Mouse (Mus musculus): ENCODE data around the gene Zbtb21. TPM values are rescaled to one million over a fixed set of nuclear protein-coding genes. Genes with fewer than 3 reads are reported as not detected.

The Zbtb21 gene
- polyA plus RNA-seq, 1 experiment from 2014 or later = 3.5 TPM

GRCm38 (mm10) chr16:97912873-97913272, 49.5 kb downstream of the Zbtb21 start:
- no peak overlapping the region for H3K9ac ChIP-seq (ENCODE audit: low read depth, low read length)
- ATAC-seq (ENCODE audit: low read depth) = no peak
- H3K27me3 ChIP-seq (ENCODE audit: control insufficient read depth, insufficient read depth, low read depth, low read length) = no peaks in the 10 kb centered on the region
- no peak overlapping the region for H3K4me3 ChIP-seq (ENCODE audit: low read depth, low read length)
- H3K36me3 ChIP-seq (ENCODE audit: control insufficient read depth, insufficient read depth) = no peaks in the 10 kb centered on the region
- no peak overlapping the region for H3K27ac ChIP-seq (ENCODE audit: low read length)
- H3K4me2 ChIP-seq (ENCODE audit: low read depth, low read length) = no peak overlapping the region
- H3K4me1 ChIP-seq (ENCODE audit: control insufficient read depth, low read depth, low read length) = peaks cover 3% of the 10 kb centered on the region
- H3K9me3 ChIP-seq (replicated peaks; ENCODE audit: control insufficient read depth, low read length) = no peaks in the 10 kb centered on the region

GRCm38 (mm10) chr16:97909356-97909755, 53.1 kb downstream of the Zbtb21 start:
- 0 out of 2 replicates have a peak, but pooled peaks have one; percentile 37 for ATAC-seq (ENCODE audit: low read depth)
- Histone ChIP-seq H3K4me2 (ENCODE audit: low read depth, low read length) (no peak overlapping the region), H3K27ac (ENCODE audit: low read length) (no peak overlapping the region), H3K9me3 (replicated peaks; ENCODE audit: control insufficient read depth, low read length) (no peaks in the 10 kb centered on the region), H3K27me3 (ENCODE audit: control insufficient read depth, insufficient read depth, low read depth, low read length) (no peaks in the 10 kb centered on the region), H3K36me3 (ENCODE audit: control insufficient read depth, insufficient read depth) (no peaks in the 10 kb centered on the region), H3K9ac (ENCODE audit: low read depth, low read length) (no peak overlapping the region), H3K4me1 (ENCODE audit: control insufficient read depth, low read depth, low read length) (peaks cover 12% of the 10 kb centered on the region), H3K4me3 (ENCODE audit: low read depth, low read length) (no peak overlapping the region)
- WGBS (ENCODE audit: insufficient replicate concordance) = 92% methylated on average over 1 of the region's 1 CpGs

- 33% methylated on average over 6 of the region's 6 CpGs for WGBS (ENCODE audit: insufficient replicate concordance)
- Histone ChIP-seq H3K4me1 (ENCODE audit: control insufficient read depth, low read depth, low read length) (peaks cover 15% of the 10 kb centered on the region), H3K27ac (ENCODE audit: low read length) (no peak overlapping the region), H3K9me3 (replicated peaks; ENCODE audit: control insufficient read depth, low read length) (no peaks in the 10 kb centered on the region), H3K4me2 (ENCODE audit: low read depth, low read length) (no peak overlapping the region), H3K4me3 (ENCODE audit: low read depth, low read length) (no peak overlapping the region), H3K36me3 (ENCODE audit: control insufficient read depth, insufficient read depth) (no peaks in the 10 kb centered on the region), H3K27me3 (ENCODE audit: control insufficient read depth, insufficient read depth, low read depth, low read length) (no peaks in the 10 kb centered on the region), H3K9ac (ENCODE audit: low read depth, low read length) (no peak overlapping the region)
- peak; percentile 74 for ATAC-seq (ENCODE audit: low read depth)
These were observed 54.9 kb downstream of the Zbtb21 start for GRCm38 (mm10) chr16:97907496-97907895.

- Histone ChIP-seq H3K27ac (ENCODE audit: low read length) (no peak overlapping the region), H3K9me3 (replicated peaks; ENCODE audit: control insufficient read depth, low read length) (no peaks in the 10 kb centered on the region), H3K36me3 (ENCODE audit: control insufficient read depth, insufficient read depth) (no peaks in the 10 kb centered on the region), H3K9ac (ENCODE audit: low read depth, low read length) (no peak overlapping the region), H3K27me3 (ENCODE audit: control insufficient read depth, insufficient read depth, low read depth, low read length) (no peaks in the 10 kb centered on the region), H3K4me3 (ENCODE audit: low read depth, low read length) (no peak overlapping the region), H3K4me2 (ENCODE audit: low read depth, low read length) (no peak overlapping the region), H3K4me1 (ENCODE audit: control insufficient read depth, low read depth, low read length) (peaks cover 15% of the 10 kb centered on the region)
- no peak for ATAC-seq (ENCODE audit: low read depth)
These were observed 56.1 kb downstream of the Zbtb21 start for GRCm38 (mm10) chr16:97906337-97906736.

GRCm38 (mm10) chr16:97905449-97905991, 56.9 kb downstream of the Zbtb21 start:
- WGBS (ENCODE audit: insufficient replicate concordance) = 62% methylated on average over 2 of the region's 2 CpGs
- H3K36me3 ChIP-seq (ENCODE audit: control insufficient read depth, insufficient read depth) = no peaks in the 10 kb centered on the region
- no peaks in the 10 kb centered on the region for H3K9me3 ChIP-seq (replicated peaks; ENCODE audit: control insufficient read depth, low read length)
- no peak overlapping the region for H3K27ac ChIP-seq (ENCODE audit: low read length)
- ATAC-seq (ENCODE audit: low read depth) = no peak
- H3K4me2 ChIP-seq (ENCODE audit: low read depth, low read length) = no peak overlapping the region
- H3K9ac ChIP-seq (ENCODE audit: low read depth, low read length) = no peak overlapping the region
- H3K27me3 ChIP-seq (ENCODE audit: control insufficient read depth, insufficient read depth, low read depth, low read length) = no peaks in the 10 kb centered on the region
- peaks cover 15% of the 10 kb centered on the region for H3K4me1 ChIP-seq (ENCODE audit: control insufficient read depth, low read depth, low read length)
- no peak overlapping the region for H3K4me3 ChIP-seq (ENCODE audit: low read depth, low read length)

GRCm38 (mm10) chr16:97904035-97904434, 58.4 kb downstream of the Zbtb21 start:
- no peaks in the 10 kb centered on the region for H3K36me3 ChIP-seq (ENCODE audit: control insufficient read depth, insufficient read depth)
- ATAC-seq (ENCODE audit: low read depth) = no peak

GRCm38 (mm10) chr16:97897346-97898024, 64.9 kb downstream of the Zbtb21 start:
- H3K27ac ChIP-seq (ENCODE audit: low read length) = no peak overlapping the region
- H3K27me3 ChIP-seq (ENCODE audit: control insufficient read depth, insufficient read depth, low read depth, low read length) = no peaks in the 10 kb centered on the region
- no peak overlapping the region for H3K4me3 ChIP-seq (ENCODE audit: low read depth, low read length)
- ATAC-seq (ENCODE audit: low read depth) = no peak
- no peaks in the 10 kb centered on the region for H3K36me3 ChIP-seq (ENCODE audit: control insufficient read depth, insufficient read depth)
- no peaks in the 10 kb centered on the region for H3K9me3 ChIP-seq (replicated peaks; ENCODE audit: control insufficient read depth, low read length)
- no peaks in the 10 kb centered on the region for H3K4me1 ChIP-seq (ENCODE audit: control insufficient read depth, low read depth, low read length)
- 56% methylated on average over 5 of the region's 5 CpGs for WGBS (ENCODE audit: insufficient replicate concordance)
- H3K9ac ChIP-seq (ENCODE audit: low read depth, low read length) = no peak overlapping the region
- H3K4me2 ChIP-seq (ENCODE audit: low read depth, low read length) = no peak overlapping the region

More at GRCm38 (mm10) chr16:97904035-97904434, 58.4 kb downstream of the Zbtb21 start:
- H3K4me3 ChIP-seq (ENCODE audit: low read depth, low read length) = no peak overlapping the region
- H3K27me3 ChIP-seq (ENCODE audit: control insufficient read depth, insufficient read depth, low read depth, low read length) = no peaks in the 10 kb centered on the region
- H3K4me1 ChIP-seq (ENCODE audit: control insufficient read depth, low read depth, low read length) = peaks cover 15% of the 10 kb centered on the region
- 23% methylated on average over 3 of the region's 3 CpGs for WGBS (ENCODE audit: insufficient replicate concordance)
- no peak overlapping the region for H3K4me2 ChIP-seq (ENCODE audit: low read depth, low read length)
- H3K27ac ChIP-seq (ENCODE audit: low read length) = no peak overlapping the region
- no peaks in the 10 kb centered on the region for H3K9me3 ChIP-seq (replicated peaks; ENCODE audit: control insufficient read depth, low read length)
- H3K9ac ChIP-seq (ENCODE audit: low read depth, low read length) = no peak overlapping the region

Other genes starting within 250 kb of the Zbtb21 start
- 3.2 and 3.3 TPM in 2 replicates for gene Ripk4, start 198.8 kb downstream of the Zbtb21 start, polyA plus RNA-seq (2015; fragmentation: Nextera tagmentation; extraction: Ambion mirVana)
- gene Prdm15, start 110.8 kb downstream of the Zbtb21 start, polyA plus RNA-seq (2015; fragmentation: Nextera tagmentation; extraction: Ambion mirVana) = 2.7 and 3.2 TPM in 2 replicates
- 4.2 and 4.3 TPM in 2 replicates for gene C2cd2, start within 50 bp of the Zbtb21 start, polyA plus RNA-seq (2015; fragmentation: Nextera tagmentation; extraction: Ambion mirVana)
- gene B230307C23Rik, start 34.7 kb upstream of the Zbtb21 start, polyA plus RNA-seq (2015; fragmentation: Nextera tagmentation; extraction: Ambion mirVana) = 8.7 and 10.0 TPM in 2 replicates
- gene A630089N07Rik, start 119.8 kb upstream of the Zbtb21 start, polyA plus RNA-seq (2015; fragmentation: Nextera tagmentation; extraction: Ambion mirVana) = 6.9 and 7.0 TPM in 2 replicates

Data from liver, embryonic 16.5 days (tissue).